27 mouse cellular contexts compared by ENCODE assay signal in the genomic region with DNA sequence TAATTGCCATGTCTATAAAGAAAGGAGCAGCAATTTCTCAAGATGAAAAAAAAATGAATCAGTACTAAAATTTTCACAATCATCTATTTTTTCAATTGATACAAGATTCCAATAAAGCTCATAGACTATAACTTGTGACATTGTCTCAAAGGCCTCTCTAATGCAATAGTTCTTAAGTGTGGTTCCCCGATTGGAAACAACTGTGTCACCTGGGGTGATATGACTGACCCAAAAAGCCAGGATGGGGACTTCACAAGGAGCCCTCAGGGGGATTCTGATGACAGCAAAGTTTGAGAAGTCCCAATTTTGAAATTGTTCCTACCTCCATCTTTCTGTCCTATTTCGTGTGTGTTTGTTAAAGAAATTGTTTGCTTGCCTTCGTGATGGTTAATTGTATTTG.
"Had no signal": no experiment of that assay in that cellular context is flagged by ENCODE, and none has a peak within 500 bp of the region (broad histone marks: within the 10 kb centered on the region; RNA-seq: fewer than 3 reads in every experiment).

No protein-coding gene starts in this region.

- H3K36me3 ChIP-seq: embryonic facial prominence, embryonic 10.5 days; embryonic facial prominence, embryonic 12.5 days; embryonic facial prominence, embryonic 13.5 days; embryonic facial prominence, embryonic 15.5 days; forebrain, embryonic 10.5 days; forebrain, embryonic 12.5 days; forebrain, embryonic 15.5 days had no signal

- DNase-seq: cerebellum, adult 8-10 months; cerebellum, adult 9-10 months; cerebellum, adult 9-11 months; cerebellum, postnatal 10 days; cerebellum, postnatal 14 days; cerebellum, postnatal 25 days; cerebellum, postnatal 36 days; embryo, embryonic 11 days; forebrain, postnatal 0 days; gastrocnemius, adult 2 months; gastrocnemius, postnatal 10 days; gastrocnemius, postnatal 14 days; gastrocnemius, postnatal 25 days; gastrocnemius, postnatal 36 days; heart, adult 18-20 months; heart, adult 2 months had no signal

- H3K27ac ChIP-seq: embryonic facial prominence, embryonic 10.5 days; embryonic facial prominence, embryonic 12.5 days; embryonic facial prominence, embryonic 13.5 days; embryonic facial prominence, embryonic 15.5 days; forebrain, embryonic 10.5 days; forebrain, embryonic 12.5 days; forebrain, embryonic 13.5 days; forebrain, embryonic 15.5 days; gastrocnemius, adult 2 months; heart, adult 2 months had no signal

- H3K27me3 ChIP-seq: embryonic facial prominence, embryonic 12.5 days; embryonic facial prominence, embryonic 13.5 days; embryonic facial prominence, embryonic 15.5 days; forebrain, embryonic 12.5 days; forebrain, embryonic 13.5 days; forebrain, embryonic 15.5 days had no signal

- ATAC-seq: forebrain, embryonic 13.5 days; forebrain, embryonic 14.5 days; forebrain, embryonic 15.5 days; forebrain, embryonic 16.5 days; forebrain, postnatal 0 days had no signal

- H3K4me2 ChIP-seq: embryonic facial prominence, embryonic 12.5 days; embryonic facial prominence, embryonic 13.5 days; embryonic facial prominence, embryonic 15.5 days; forebrain, embryonic 12.5 days; forebrain, embryonic 13.5 days; forebrain, embryonic 15.5 days had no signal

- H3K9ac ChIP-seq: embryonic facial prominence, embryonic 12.5 days; embryonic facial prominence, embryonic 13.5 days; embryonic facial prominence, embryonic 15.5 days; forebrain, embryonic 12.5 days; forebrain, embryonic 13.5 days; forebrain, embryonic 15.5 days; forebrain, postnatal 0 days had no signal

- H3K4me3 ChIP-seq: embryonic facial prominence, embryonic 10.5 days; embryonic facial prominence, embryonic 12.5 days; embryonic facial prominence, embryonic 13.5 days; embryonic facial prominence, embryonic 15.5 days; erythroblast, embryonic 14.5 days; forebrain, embryonic 10.5 days; forebrain, embryonic 12.5 days; forebrain, embryonic 13.5 days; forebrain, embryonic 15.5 days; gastrocnemius, adult 2 months; heart, adult 2 months had no signal

- H3K4me1 ChIP-seq: embryonic facial prominence, embryonic 10.5 days; embryonic facial prominence, embryonic 12.5 days; embryonic facial prominence, embryonic 13.5 days; embryonic facial prominence, embryonic 15.5 days; forebrain, embryonic 10.5 days; forebrain, embryonic 12.5 days; forebrain, embryonic 13.5 days; forebrain, embryonic 15.5 days had no signal

- H3K9me3 ChIP-seq: embryonic facial prominence, embryonic 10.5 days; embryonic facial prominence, embryonic 12.5 days; embryonic facial prominence, embryonic 13.5 days; embryonic facial prominence, embryonic 15.5 days; forebrain, embryonic 10.5 days; forebrain, embryonic 12.5 days; forebrain, embryonic 13.5 days; forebrain, embryonic 15.5 days had no signal
